Mouse (Mus musculus) hindbrain, embryonic 13.5 days (tissue): ENCODE measurements around the gene Gm10721. TPM values are rescaled to one million over a fixed set of nuclear protein-coding genes. Genes with fewer than 3 reads are reported as not detected.
A peak's percentile ranks its signal among the peaks of the same experiment; 100 is the strongest.
"Not testable (repeated sequence)": the region's sequence is repeated elsewhere in the genome, so short reads cannot be mapped to it uniquely, and the experiment has no call there.

ENCODE experiments used
- ATAC-seq: fragments of 200-750 bp; cut with Nextera tagmentation; 2 replicates; pipeline ENCODE4 v1.8.0; 2017; ENCODE audit warnings: moderate TSS enrichment; ENCODE audit not compliant: low FRiP score
- H3K27ac ChIP-seq: fragments of 300-500 bp; sonication (generic); 2 replicates; pipeline ENCODE4 v1.5.1; 2015; ENCODE audit warnings: inconsistent platforms, mild to moderate bottlenecking, moderate library complexity
- H3K27me3 ChIP-seq: fragments of 300-500 bp; sonication (generic); 2 replicates; pipeline ENCODE4 v1.6.1; 2015; ENCODE audit warnings: mild to moderate bottlenecking, inconsistent platforms
- H3K36me3 ChIP-seq: fragments of 300-500 bp; sonication (generic); 2 replicates; pipeline ENCODE4 v1.6.1; 2015; ENCODE audit warnings: mild to moderate bottlenecking, inconsistent platforms
- H3K4me1 ChIP-seq: fragments of 300-500 bp; sonication (generic); replicated peaks from 2 replicates; pipeline ENCODE4 v1.6.1; 2015; ENCODE audit warnings: inconsistent platforms
- H3K4me2 ChIP-seq: fragments of 300-500 bp; sonication (generic); 2 replicates; pipeline ENCODE4 v1.6.1; 2015; ENCODE audit warnings: inconsistent platforms, mild to moderate bottlenecking, moderate library complexity
- H3K4me3 ChIP-seq: fragments of 300-500 bp; sonication (generic); 2 replicates; pipeline ENCODE4 v1.5.1; 2015; ENCODE audit warnings: mild to moderate bottlenecking, inconsistent platforms
- H3K9ac ChIP-seq: fragments of 300-500 bp; sonication (generic); 2 replicates; pipeline ENCODE4 v1.6.1; 2015; ENCODE audit warnings: mild to moderate bottlenecking, inconsistent platforms
- H3K9me3 ChIP-seq: fragments of 300-500 bp; sonication (generic); 2 replicates; pipeline ENCODE4 v1.6.1; 2016; ENCODE audit warnings: inconsistent platforms
- WGBS: fragments of 180-500 bp; shearing (Covaris S2); methylation state at CpG from one replicate; pipeline ENCODE4 v1.1.7; 2015; 5-methylcytosine and 5-hydroxymethylcytosine counted together
- polyA plus RNA-seq: library from polyadenylated mRNA; unstranded; fragments of >200 nt; fragmentation: Nextera tagmentation; extraction: Ambion mirVana; gene quantifications from 2 replicates; pipeline ENCODE4 v1.2.1, GENCODE M21; 2015

The Gm10721 gene
- 0.47 TPM in 1 of 2 replicates, not detected in the other for polyA plus RNA-seq

GRCm38 (mm10) chr9:3012733-3013279 is at the start of gene Gm10721:
Gene Gm10721, plus strand, starts transcription at chr9:3013140.
- no CpG with 5 or more reads among the region's 11 CpGs for WGBS
- not testable (repeated sequence) for H3K27me3 ChIP-seq, H3K4me1 ChIP-seq, H3K36me3 ChIP-seq, H3K9ac ChIP-seq, H3K4me2 ChIP-seq, H3K4me3 ChIP-seq, H3K9me3 ChIP-seq, H3K27ac ChIP-seq
- peak; percentile 71 for ATAC-seq

GRCm38 (mm10) chr9:3000445-3000972 is 12.4 kb upstream of the Gm10721 start, which contains the start of gene Gm10722:
Gene Gm10722, plus strand, starts transcription at chr9:3000922.
- H3K4me3 ChIP-seq, H3K9me3 ChIP-seq, H3K36me3 ChIP-seq, H3K9ac ChIP-seq, H3K4me1 ChIP-seq, H3K27ac ChIP-seq, H3K4me2 ChIP-seq, H3K27me3 ChIP-seq, ATAC-seq: not testable (repeated sequence)
- WGBS: 72% methylated on average over 12 of the region's 12 CpGs

- H3K9me3 ChIP-seq, H3K4me3 ChIP-seq, H3K4me2 ChIP-seq, H3K27ac ChIP-seq, H3K27me3 ChIP-seq, ATAC-seq, H3K36me3 ChIP-seq, H3K9ac ChIP-seq, H3K4me1 ChIP-seq: not testable (repeated sequence)
- WGBS: 66% methylated on average over 8 of the region's 8 CpGs
Observed at GRCm38 (mm10) chr9:3001006-3001405, 11.9 kb upstream of the Gm10721 start.

DNA sequence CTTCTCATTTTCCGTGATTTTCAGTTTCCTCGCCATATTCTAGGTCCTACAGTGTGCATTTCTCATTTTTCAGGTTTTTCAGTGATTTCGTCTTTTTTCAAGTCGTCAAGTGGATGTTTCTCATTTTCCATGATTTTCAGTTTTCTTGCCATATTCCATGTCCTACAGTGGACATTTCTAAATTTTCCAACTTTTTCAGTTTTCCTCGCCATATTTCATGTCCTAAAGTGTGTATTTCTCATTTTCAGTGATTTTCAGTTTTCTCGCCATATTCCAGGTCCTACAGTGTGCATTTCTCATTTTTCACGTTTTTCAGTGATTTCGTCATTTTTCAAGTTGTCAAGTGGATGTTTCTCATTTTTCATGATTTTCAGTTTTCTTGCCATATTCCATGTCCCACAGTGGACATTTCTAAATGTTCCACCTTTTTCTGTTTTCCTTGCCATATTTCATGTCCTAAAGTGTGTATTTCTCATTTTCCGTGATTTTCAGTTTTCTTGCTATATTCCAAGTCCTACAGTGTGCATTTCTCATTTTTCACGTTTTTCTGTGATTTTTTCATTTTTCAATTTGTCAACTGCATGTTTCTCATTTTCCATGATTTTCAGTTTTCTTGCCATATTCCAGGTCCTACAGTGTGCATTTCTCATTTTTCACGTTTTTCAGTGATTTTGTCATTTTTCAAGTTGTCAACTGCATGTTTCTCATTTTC is 10.8 kb upstream of the Gm10721 start:
- WGBS: 71% methylated on average over 9 of the region's 11 CpGs
- not testable (repeated sequence) for H3K9me3 ChIP-seq, H3K4me3 ChIP-seq, H3K27ac ChIP-seq, H3K9ac ChIP-seq, H3K4me1 ChIP-seq, H3K4me2 ChIP-seq, H3K27me3 ChIP-seq, H3K36me3 ChIP-seq
- ATAC-seq: peak; percentile 85

DNA sequence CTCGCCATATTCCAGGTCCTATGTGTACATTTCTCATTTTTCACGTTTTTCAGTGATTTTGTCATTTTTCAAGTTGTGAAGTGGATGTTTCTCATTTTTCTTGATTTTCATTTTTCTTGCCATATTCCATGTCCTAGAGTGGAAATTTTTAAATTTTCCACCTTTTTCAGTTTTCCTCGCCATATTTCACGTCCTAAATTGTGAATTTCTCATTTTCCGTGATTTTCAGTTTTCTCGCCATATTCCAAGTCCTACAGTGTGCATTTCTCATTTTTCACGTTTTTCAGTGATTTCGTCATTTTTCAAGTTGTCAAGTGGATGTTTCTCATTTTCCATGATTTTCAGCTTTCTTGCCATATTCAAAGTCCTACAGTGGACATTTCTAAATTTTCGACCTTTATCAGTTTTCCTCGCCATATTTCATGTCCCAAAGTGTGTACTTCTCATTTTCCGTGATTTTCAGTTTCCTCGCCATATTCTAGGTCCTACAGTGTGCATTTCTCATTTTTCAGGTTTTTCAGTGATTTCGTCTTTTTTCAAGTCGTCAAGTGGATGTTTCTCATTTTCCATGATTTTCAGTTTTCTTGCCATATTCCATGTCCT is 10.0 kb upstream of the Gm10721 start, which contains the start of gene Gm11168:
TSS of gene Gm11168 (plus strand) at position 553 of the 603 bp plus-strand sequence.
- not testable (repeated sequence) for H3K4me2 ChIP-seq, H3K27ac ChIP-seq, H3K4me1 ChIP-seq, H3K36me3 ChIP-seq, H3K4me3 ChIP-seq, ATAC-seq, H3K27me3 ChIP-seq, H3K9ac ChIP-seq
- H3K9me3 ChIP-seq: peaks cover 12% of the 10 kb centered on the region
- 75% methylated on average over 6 of the region's 14 CpGs for WGBS

GRCm38 (mm10) chr9:3006179-3006578 is 6.8 kb upstream of the Gm10721 start:
- 82% methylated on average over 1 of the region's 5 CpGs for WGBS

DNA sequence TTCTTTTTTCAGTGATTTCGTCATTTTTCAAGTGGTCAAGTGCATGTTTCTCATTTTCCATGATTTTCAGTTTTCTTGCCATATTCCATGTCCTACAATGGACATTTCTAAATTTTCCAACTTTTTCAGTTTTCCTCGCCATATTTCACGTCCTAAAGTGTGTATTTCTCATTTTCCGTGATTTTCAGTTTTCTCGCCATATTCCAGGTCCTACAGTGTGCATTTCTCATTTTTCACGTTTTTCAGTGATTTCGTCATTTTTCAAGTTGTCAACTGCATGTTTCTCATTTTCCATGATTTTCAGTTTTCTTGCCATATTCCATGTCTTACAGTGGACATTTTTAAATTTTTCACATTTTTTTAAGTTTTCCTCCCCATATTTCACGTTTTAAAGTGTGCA is 6.3 kb upstream of the Gm10721 start:
- peak; percentile 81 for ATAC-seq
- H3K4me2 ChIP-seq, H3K36me3 ChIP-seq, H3K9ac ChIP-seq, H3K4me1 ChIP-seq, H3K27ac ChIP-seq, H3K27me3 ChIP-seq, H3K4me3 ChIP-seq: not testable (repeated sequence)
- H3K9me3 ChIP-seq: peaks cover 12% of the 10 kb centered on the region
- 74% methylated on average over 8 of the region's 8 CpGs for WGBS

More at GRCm38 (mm10) chr9:3006179-3006578, 6.8 kb upstream of the Gm10721 start:
- H3K4me1 ChIP-seq, H3K36me3 ChIP-seq, H3K27me3 ChIP-seq, ATAC-seq, H3K27ac ChIP-seq, H3K4me3 ChIP-seq, H3K4me2 ChIP-seq, H3K9ac ChIP-seq: not testable (repeated sequence)
- peaks cover 12% of the 10 kb centered on the region for H3K9me3 ChIP-seq

- not testable (repeated sequence) for H3K4me1 ChIP-seq, H3K36me3 ChIP-seq, H3K27ac ChIP-seq, H3K9me3 ChIP-seq, H3K4me3 ChIP-seq, H3K4me2 ChIP-seq, H3K9ac ChIP-seq, H3K27me3 ChIP-seq
- peak; percentile 19; the same call in 1 of the 2 replicates for ATAC-seq
- WGBS: 78% methylated on average over 8 of the region's 9 CpGs
Observed at GRCm38 (mm10) chr9:3007272-3007671, 5.7 kb upstream of the Gm10721 start.

DNA sequence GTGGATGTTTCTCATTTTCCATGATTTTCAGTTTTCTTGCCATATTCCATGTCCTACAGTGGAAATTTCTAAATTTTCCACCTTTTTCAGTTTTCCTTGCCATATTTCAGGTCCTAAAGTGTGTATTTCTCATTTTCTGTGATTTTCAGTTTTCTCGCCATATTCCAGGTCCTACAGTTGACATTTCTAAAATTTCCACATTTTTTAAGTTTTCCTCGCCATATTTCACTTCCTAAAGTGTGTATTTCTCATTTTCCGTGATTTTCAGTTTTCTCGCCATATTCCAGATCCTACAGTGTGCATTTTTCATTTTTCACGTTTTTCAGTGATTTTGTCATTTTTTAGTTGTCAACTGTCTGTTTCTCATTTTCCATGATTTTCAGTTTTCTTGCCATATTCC is 3.6 kb upstream of the Gm10721 start:
- not testable (repeated sequence) for H3K36me3 ChIP-seq, H3K27me3 ChIP-seq, H3K4me1 ChIP-seq, H3K9me3 ChIP-seq, H3K9ac ChIP-seq, H3K27ac ChIP-seq, H3K4me3 ChIP-seq, H3K4me2 ChIP-seq
- peak; percentile 62; the same call in 1 of the 2 replicates for ATAC-seq
- WGBS: no CpG with 5 or more reads among the region's 5 CpGs

DNA sequence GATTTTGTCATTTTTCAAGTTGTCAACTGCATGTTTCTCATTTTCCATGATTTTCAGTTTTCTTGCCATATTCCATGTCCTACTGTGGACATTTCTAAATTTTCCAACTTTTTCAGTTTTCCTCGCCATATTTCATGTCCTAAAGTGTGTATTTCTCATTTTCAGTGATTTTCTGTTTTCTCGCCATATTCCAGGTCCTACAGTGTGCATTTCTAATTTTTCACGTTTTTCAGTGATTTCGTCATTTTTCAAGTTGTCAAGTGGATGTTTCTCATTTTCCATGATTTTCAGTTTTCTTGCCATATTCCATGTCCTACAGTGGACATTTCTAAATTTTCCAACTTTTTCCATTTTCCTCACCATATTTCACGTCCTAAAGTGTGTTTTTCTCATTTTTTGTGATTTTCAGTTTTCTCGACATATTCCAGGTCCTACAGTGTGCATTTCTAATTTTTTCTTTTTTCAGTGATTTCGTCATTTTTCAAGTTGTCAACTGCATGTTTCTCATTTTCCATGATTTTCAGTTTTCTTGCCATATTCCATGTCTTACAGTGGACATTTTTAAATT is 802 bp upstream of the Gm10721 start:
- not testable (repeated sequence) for H3K36me3 ChIP-seq, H3K27me3 ChIP-seq, H3K4me3 ChIP-seq, H3K4me2 ChIP-seq, ATAC-seq, H3K4me1 ChIP-seq, H3K27ac ChIP-seq, H3K9me3 ChIP-seq, H3K9ac ChIP-seq
- 88% methylated on average over 3 of the region's 7 CpGs for WGBS

- not testable (repeated sequence) for H3K9me3 ChIP-seq, H3K27me3 ChIP-seq, H3K9ac ChIP-seq, H3K36me3 ChIP-seq, H3K4me1 ChIP-seq, H3K27ac ChIP-seq, H3K4me3 ChIP-seq, ATAC-seq, H3K4me2 ChIP-seq
- WGBS: 64% methylated on average over 5 of the region's 9 CpGs
Observed at GRCm38 (mm10) chr9:3015354-3015753, 2.4 kb downstream of the Gm10721 start, which contains the start of gene Gm10720. Gene Gm10720, plus strand, starts transcription at chr9:3015654.

DNA sequence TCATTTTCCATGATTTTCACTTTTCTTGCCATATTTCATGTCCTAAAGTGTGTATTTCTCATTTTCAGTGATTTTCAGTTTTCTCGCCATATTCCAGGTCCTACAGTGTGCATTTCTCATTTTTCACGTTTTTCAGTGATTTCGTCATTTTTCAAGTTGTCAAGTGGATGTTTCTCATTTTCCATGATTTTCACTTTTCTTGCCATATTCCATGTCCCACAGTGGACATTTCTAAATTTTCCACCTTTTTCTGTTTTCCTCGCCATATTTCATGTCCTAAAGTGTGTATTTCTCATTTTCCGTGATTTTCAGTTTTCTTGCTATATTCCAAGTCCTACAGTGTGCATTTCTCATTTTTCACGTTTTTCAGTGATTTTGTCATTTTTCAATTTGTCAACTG is 3.0 kb downstream of the Gm10721 start:
- not testable (repeated sequence) for H3K27ac ChIP-seq, H3K9ac ChIP-seq, H3K4me2 ChIP-seq, H3K4me3 ChIP-seq, H3K9me3 ChIP-seq, H3K4me1 ChIP-seq, ATAC-seq, H3K27me3 ChIP-seq, H3K36me3 ChIP-seq
- WGBS: 74% methylated on average over 6 of the region's 6 CpGs
